Mouse (Mus musculus) adrenal gland, adult 2 months (tissue): ENCODE data around the gene Lhx4. TPM values are rescaled to one million over a fixed set of nuclear protein-coding genes. Genes with fewer than 3 reads are reported as not detected.
A peak's percentile ranks its signal among the peaks of the same experiment; 100 is the strongest.

ENCODE experiments used
- DNase-seq: peaks from one replicate; pipeline ENCODE4 v3.0.0; 2021
- polyA plus RNA-seq: library from polyadenylated mRNA; depleted of rRNA; stranded (reverse); fragments of >200 nt; gene quantifications from 2 replicates; pipeline ENCODE4 v1.2.3, GENCODE M21; 2012
- total RNA-seq, 2 experiments: library from RNA; stranded (reverse); gene quantifications; 2 replicates each; pipeline ENCODE4 v1.2.3; 2021

Gene Lhx4
- total and polyA plus RNA-seq, 3 experiments = 0.02 to 0.10 TPM; not detected in 1

DNA sequence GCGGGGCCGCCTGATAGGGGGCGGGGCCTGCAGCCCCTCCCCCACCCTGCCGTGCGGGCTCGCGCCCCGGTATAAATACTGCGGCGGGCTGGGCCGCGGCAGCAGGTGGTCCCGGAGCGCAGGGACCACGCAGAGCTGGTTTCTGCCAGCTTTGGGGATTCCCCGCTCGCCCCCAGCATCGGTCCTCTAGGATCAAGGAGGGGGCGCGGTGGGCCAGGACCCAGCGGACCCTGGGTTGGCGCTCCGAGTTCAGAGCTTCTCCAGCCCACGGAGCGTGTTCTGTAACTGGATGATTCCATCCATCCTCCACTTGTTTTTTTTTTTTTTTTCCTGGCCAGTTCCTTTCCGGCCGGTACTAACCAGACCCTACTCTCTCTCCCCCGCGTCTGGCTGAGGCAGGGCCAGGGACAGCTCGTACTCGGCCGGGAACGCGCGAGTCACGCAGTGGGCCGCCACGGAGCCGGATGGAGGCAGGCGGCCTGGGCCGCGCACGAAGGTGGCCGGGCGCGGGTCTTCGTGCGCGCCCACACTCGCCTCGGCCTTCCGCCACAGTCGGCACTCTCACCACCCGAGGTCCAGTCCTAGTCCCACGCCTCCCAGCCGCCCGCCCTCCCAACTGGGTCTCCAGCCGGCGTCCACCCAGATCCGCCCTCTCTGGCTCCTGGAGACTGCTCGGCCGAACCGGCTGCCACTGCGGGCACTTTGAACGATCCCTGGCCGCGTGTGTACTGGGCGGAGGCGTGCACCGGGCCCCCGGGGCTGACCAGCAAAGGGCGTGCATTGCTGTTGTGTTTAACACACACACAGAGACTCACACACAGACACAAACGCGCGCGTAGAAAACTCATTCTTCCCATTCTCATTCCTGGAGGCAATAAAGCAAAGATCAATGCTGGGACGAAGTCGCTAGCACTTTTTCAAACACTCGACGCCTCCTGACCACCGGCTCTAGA lies 8.8 kb downstream of the Lhx4 start:
- peak; percentile 44 for DNase-seq

DNA sequence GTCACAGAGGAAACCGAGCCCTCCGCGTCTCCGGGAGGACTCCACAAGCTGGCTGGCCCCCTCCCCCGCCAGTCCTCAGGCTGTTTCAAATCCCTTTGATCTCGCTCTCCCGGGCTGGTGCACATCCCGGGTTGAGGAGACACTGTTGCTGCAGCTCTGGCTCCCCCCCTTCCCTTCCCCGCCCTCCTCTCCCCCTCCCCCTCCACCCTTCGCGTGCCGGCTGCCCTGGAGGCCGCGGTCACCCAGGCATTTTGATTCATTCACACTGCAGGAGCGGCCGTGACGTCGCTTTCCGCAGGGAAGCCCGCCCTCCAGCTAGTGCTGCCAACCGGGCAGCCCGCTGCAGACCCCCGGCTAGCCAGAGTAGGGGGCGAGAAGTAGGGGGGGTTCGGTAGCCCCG lies 9.5 kb downstream of the Lhx4 start:
- DNase-seq = no peak

DNA sequence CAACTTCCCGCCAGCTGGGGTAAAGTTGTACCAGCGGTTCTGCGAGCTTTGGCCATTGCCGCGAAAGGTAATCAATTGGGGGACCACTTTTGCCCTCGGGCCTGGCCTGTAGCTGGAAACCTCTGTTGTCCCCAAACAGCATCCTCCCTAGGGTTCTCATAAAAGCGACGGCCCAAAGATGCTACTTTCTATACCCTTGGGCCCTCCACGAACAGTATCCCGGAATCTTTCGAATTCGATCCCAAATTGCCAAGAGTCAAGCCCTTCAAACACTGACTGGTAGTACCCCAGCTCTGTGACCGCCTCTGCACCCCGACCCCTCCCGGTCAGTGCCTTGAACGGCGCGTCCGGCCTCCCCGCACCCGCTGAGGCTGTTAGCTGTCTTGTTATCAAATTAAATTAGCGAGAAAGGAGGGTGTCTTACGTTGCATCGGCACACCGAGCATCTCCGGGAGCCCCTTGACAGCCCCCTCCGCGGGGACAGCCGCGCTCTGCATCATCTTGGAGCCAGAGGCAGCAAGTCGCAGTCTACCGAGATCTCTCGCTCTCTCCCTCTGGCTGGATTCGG lies 10.0 kb downstream of the Lhx4 start:
- no peak for DNase-seq

DNA sequence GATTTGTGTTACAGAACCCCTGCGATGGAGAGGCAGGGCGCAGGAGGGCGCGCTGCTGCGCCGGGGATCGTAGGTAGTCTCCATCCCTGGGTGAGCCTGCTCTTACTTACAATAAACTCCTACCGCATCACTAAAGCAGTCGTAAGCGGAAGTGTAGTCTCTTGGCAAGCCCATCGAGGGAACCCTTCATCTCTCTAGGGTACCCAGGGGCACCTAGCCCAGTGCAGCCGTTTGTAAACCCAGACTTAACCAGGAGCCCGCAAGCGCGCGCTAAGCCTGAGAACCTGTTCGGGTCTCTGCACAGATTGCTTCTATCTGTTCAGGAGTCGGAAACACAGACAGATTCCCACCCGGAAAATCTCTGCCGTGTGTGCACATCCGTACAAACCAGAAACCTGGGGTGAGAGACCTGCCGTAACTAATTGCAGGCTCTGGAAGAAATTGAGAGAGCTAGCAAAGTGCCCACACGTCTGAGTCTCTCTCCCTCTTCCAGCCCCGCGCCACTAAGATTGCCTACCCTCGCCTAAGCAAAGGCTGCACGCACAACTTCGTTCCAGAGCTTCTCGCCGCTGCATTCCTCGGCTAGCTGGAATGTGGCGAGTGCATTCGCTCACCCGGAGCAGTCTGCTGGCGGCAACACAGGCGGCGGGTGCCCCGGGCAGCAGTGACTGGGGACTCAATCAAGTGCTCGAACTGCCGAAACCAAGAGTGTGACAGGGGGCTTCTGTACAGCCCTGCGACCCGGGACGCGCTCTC lies 10.7 kb downstream of the Lhx4 start:
- peak; percentile 39 for DNase-seq

DNA sequence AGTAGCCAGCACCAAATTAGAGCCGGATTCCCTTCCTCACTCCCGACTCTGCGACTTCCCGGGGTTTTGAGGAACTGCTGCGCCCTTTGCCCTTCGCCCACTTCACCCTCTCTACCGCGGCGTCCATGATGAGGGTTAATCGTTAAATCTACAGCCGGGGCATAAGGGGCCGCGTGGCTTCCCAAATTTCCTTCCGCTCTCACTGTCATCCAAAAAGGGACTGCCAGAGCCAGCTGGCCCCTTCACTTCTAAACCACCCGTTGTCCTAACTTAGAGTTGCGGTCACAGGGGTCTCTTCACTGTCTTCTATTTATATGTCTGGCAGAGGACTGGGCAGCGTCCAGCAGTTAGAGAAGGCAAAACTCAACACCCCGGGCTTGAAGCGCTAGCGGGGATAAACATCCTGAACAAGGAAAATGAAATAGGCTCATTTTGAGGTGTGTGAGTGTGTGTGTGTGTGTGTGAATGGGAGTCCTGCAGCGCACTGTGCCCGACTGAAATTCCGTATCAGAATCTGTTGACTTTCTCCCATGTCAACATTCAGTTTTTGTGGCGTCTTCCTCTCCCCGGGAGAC lies 13.6 kb downstream of the Lhx4 start:
- DNase-seq = no peak

DNA sequence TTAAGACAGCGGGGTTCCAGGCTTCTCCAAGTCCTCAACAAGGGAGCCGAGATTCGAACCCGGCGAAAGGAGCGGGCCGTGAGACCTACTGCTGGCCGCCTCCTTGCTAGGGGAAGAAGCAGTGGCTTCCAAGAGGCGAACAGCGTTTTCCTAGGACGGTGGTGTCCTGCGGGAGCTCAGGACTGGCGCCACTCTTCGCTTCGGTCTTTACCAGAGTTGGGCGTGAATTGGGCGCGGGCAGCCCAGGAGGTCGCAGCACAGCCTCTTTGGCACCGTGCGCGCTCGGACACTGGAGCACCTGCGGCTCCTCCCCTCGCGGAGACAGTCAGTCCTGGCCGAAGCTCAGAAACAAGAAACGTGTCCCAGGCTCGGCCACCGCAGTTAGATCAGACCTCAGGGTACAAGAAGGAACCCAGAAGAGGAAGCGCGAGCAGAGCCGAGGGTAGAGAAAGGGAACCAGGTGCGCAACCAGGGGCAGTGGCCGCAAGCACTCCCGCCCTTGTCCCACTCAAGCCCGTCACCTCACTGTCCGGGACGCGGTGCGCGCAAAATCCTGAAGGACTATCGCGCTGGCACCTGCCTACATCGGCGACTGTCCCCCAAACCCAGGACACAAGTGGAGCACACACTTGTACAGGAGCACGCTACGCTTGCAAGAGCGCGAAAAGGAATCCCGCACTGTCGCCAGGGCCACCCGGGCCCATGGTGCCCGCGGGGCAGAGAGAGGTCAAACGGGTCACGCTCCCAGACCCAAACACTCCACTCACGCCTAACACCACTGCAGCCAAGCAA lies 14.3 kb downstream of the Lhx4 start:
- peak; percentile 4 for DNase-seq

DNA sequence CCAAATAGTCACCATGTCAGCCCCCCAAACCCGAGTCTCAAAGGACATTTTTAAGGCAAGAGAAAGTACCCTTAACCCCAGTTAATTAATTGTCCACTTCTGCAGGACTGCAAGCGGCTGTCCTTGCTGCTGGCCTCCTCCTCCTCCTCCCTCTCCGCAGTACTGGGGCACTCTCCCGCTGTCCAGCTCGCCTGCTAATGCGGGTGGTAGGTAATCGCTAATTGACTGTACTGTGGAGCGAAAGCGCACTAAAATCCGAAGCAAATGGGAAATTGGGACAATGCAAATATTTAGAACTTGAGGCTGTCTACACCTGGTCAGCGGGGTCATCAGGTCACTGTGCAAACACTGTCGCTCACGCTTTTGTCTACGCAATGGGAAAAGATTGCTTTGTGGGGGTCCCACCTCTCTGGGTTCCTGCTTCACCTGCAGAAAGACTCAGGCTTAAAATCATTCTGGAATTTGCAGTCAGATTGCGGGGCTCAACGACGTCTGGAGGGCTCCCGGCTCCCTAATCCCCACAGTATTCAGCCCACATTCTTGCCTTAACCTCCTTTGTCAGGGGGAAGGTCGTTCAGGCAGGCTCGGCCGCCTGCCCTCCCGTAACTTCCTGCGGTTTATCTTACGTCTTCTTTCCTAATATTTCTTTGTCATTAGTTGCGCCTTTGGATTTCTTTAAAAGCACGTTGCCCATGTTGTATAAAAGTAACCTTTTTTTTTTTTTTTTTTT lies 15.2 kb downstream of the Lhx4 start:
- no peak for DNase-seq

DNA sequence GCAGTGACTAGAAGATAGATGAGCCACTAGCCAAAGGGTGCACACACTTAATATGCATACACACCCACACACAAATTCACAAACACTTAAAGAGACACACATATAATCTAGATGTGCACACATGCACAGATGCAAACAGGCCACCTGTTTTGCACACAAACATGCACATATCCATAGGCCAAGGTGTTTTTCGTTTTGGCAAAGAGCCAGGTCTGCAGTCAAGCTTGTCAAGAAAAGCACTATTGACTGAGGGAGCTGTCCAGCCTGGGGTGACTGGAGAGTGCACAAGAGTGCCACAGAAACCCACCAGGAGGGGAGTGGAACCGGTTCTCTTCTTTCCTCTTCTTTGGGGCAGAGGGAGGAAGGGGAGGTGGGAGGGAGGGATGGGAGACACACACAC lies 20.3 kb downstream of the Lhx4 start:
- DNase-seq = no peak

DNA sequence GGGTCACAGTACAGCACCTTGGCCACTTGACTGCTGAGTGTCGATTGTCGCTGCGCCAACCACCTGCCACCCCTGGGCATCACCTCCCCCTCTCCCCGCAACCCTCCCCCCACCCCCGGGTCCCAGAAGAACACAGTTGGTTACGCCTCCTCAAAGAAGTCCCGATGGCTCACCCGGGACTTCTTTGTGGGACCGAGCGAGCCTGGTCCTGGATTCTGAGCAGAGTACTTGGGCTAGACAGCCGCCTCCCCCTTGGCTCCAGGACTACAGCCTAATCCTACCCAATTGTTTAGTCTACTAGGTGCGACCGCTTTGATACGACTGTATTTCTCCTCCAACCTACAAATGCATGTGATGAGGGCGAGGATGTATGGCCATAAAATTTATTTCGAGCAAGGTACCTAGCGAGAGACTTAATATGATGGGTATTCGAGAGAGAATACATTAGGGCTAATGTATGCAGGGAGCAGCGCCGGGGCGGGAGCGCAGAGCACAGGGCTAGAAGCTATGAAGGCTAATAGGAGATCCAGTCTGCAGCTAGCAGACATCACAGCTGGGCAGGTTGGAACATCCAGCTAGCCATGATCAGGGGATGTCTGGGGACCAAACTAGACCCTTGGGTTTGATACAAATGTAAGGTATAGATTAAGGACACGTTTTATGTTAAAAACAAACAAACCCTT lies 22.2 kb downstream of the Lhx4 start:
- DNase-seq = no peak

DNA sequence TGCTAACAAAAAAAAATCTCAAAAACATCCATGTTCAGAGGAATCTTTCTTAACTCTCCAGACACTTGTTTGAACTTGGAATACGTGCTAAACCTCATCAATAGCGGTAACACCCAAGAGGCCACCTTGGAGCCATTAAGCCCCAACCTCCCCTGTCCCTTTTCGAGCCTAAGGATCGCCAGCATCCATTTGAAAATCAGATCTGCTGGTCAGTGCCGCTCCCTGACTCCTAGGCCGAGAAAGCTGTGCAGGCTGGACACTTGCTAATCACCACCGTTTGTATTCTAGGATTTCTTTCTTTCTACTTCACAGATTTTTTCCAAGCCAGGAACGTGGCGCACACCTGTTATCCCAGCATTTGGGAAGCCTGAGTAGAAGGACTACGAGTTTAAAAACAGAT lies 23.7 kb downstream of the Lhx4 start:
- no peak for DNase-seq

DNA sequence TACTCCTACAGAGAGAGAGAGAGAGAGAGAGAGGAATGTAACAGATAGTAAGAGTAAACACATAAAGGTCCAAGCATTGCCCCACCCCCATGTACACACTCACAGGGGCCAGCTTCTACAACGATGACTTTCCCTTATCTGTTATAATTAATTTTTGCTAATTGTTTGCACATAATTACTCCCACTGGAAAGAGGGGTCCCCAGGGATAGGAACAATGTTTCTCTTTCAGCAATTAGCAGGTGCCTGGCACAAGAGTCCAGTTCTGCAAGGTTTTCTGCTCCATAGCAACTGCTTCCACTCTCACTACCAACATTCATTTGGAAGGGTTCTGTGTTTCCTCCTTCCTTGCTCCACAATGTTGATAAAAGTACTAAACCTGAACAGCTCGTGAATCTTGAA lies 25.6 kb downstream of the Lhx4 start:
- no peak for DNase-seq

DNA sequence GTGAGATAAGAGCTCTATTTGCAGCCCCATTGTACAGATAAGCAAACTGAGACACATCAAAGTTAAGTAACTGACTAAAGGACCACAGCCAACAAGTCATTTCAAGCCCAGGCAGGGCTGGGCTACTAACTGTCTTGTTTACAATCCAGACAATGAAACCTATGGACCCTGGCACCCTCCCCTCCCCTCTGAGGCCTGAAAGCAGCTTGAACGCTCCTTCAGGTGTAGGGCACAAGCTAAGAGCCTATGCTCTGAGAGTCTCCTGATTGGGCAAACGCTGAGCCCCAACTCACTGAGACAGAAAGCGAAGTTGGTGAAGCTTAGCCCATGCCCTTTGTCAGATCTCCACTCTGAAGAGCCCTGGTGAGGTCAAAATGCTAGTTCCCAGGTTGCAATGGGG lies 27.2 kb downstream of the Lhx4 start:
- no peak for DNase-seq

DNA sequence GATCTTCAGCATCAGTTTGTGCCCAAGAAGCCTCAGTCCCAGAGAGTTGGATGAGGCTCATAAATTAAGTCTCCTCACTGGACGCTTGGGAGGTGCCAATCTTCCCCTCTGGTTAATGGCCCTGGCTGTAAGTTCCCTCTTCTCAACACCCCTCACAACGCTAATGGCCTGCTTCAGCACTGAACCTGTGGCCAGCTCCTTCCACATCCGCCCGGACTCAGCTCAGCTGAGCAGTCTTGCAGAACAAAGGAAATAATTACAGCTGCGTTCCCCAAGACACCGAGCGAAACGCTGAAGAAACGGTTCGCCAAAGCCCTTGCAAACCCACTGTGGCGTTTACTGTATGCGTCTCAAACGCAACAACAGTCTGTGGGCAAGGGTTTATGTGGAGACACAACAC lies 29.3 kb downstream of the Lhx4 start:
- peak; percentile 26 for DNase-seq

DNA sequence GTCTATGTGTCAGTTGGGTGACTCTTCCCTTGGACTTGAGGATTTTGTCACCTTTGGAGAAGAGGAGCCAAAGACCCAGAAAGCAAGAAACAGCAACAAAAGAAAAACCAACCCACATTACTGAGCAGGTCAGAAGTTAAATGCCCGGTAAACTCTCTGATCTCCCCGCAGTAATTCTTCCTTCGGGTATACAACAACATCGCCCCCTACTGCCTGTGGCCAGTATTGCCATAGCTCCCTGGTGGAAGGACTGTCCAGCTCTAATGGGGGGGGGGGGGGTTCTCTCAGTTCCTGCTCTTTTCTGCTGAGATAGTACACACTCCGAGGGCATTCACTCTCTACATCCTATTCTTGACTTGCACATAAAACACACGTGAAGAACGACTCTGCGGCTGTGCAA lies 30.0 kb downstream of the Lhx4 start:
- DNase-seq = peak; percentile 11

DNA sequence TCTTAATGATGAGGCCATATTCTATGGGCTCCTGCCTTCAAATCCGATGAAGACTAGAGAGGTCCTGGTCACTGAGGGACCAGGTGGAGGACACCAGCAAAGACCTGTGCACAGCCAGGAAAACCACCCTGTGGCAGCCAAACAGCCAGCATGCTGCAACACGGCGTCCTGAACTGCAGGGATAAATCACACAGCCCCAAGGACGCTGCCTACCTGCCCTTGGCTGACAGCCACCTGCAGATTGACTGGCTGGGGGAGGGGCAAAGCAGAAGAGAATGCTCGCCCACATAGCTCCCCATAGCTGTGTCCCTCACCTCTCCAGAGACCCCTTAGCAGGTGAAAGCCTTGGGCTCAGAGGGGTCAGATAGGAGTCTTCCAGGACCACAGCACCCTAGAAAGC lies 31.5 kb downstream of the Lhx4 start:
- DNase-seq = peak; percentile 10

DNA sequence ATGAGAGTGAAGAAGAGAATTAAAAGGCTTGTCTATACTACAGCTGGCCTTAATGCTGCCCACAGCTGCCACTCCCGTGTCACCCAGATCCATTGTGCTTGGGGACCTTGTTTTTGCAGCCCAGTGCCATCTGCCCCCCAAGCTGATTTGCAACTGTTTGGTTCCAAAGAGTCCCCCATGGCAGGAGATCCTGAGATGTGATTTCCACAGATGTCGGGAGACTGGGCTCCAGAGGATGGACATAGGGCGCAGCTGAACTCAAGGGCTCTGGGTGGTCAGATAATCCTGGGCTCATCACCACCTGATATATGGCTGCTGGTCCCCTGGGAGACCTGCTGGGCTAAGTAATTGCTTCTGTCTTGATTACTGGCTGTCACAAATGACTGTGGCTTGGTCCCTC lies 32.6 kb downstream of the Lhx4 start:
- DNase-seq = no peak

DNA sequence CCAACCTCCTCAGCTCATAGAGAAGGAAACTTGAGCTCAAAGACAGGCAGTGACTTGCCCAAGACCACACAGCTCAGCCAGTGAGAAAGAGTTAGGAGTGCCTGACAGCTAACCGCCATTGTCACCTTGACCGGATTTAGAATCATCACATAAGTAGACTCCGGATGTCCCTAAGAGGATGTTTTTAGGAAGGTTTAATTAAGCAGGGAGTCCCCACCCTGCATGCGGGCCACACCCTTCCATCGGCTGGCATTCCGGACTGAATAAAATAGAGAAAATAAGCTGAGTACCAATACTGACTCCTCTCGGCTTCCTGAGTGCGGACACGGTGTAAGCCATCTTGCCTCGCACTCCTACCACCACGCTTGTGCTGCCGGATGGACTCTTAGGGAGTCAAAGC lies 34.2 kb downstream of the Lhx4 start:
- DNase-seq = no peak

DNA sequence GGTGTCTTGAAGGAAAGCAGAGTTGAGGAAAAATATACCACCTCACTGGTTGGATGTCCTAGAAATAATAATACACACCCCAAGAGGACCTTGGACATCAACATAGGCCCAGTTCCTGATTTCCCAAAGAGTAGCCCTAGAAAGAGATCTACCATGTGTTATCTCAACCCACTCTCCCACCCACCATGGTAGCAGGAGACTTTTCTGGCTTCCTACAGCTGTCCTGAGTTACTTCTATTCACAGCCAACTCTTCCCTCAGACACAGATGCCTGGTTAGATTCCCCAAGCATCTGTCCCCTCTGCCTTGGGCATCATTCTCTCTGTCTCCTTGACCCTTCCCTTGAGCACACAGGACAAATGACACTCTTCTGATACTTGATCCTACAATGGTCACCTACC lies 36.1 kb downstream of the Lhx4 start:
- no peak for DNase-seq

DNA sequence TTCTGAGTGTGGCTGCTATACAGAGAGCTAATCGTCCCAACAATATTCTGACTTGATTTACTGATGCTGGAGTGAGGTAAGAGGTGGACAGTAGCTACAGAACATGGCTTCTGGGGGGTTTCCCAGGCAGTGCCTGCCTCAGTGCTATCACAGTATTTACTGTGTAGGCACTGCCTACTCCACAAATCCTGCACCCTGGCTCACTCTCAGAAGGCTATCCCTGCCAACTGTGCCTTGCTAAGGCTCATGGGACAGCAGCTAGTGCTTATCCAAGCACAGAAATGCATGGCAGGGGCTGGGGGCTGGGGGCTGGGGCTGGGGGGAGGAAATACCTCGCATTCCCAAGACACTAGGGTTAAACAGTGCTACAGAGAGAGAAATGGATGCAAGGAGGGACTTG lies 38.2 kb downstream of the Lhx4 start:
- no peak for DNase-seq

DNA sequence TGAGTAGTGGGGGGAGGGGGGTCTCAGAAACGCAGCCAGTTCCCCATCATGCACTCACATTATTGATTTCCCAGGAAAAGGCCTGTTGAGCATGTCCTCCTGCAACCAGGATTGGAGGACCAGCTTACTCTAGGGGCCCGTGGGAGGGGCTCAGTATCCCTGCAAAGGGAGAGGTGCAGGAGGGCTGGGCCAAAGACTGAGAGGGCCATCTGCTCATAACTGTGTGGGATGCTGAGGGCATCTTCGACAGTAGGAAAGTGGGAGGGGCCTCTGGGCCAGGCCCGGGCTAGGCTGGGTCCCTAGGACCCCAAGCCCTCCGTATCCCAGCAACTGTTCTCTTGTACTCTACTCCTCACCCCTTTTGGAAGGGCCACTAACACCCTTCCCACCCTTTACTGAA lies 47.3 kb downstream of the Lhx4 start:
- DNase-seq = no peak
